Mouse (Mus musculus) embryonic facial prominence, embryonic 12.5 days (tissue): Measurements from ENCODE around the gene Gm42906. TPM values are rescaled to one million over a fixed set of nuclear protein-coding genes. Genes with fewer than 3 reads are reported as not detected.

Source experiments
- ATAC-seq: fragments of 200-750 bp; cut with Nextera tagmentation; 2 replicates; pipeline ENCODE4 v1.8.0; 2017; ENCODE audit not compliant: insufficient number of reproducible peaks, insufficient read depth, low FRiP score, low TSS enrichment
- H3K27ac ChIP-seq: fragments of 300-500 bp; sonication (generic); 2 replicates; pipeline ENCODE4 v1.5.1; 2016; ENCODE audit warnings: mild to moderate bottlenecking
- H3K27me3 ChIP-seq: fragments of 300-500 bp; sonication (generic); 2 replicates; pipeline ENCODE4 v1.6.1; 2016; ENCODE audit warnings: mild to moderate bottlenecking, moderate library complexity
- H3K36me3 ChIP-seq: fragments of 300-500 bp; sonication (generic); 2 replicates; pipeline ENCODE4 v1.6.1; 2016; ENCODE audit warnings: mild to moderate bottlenecking
- H3K4me1 ChIP-seq: fragments of 300-500 bp; sonication (generic); 2 replicates; pipeline ENCODE4 v1.6.1; 2016
- H3K4me2 ChIP-seq: fragments of 300-500 bp; sonication (generic); replicated peaks from 2 replicates; pipeline ENCODE4 v1.6.1; 2016; ENCODE audit warnings: mild to moderate bottlenecking, moderate library complexity
- H3K4me3 ChIP-seq: fragments of 300-500 bp; sonication (generic); 2 replicates; pipeline ENCODE4 v1.5.1; 2016; ENCODE audit warnings: mild to moderate bottlenecking
- H3K9ac ChIP-seq: fragments of 300-500 bp; sonication (generic); 2 replicates; pipeline ENCODE4 v1.6.1; 2016; ENCODE audit warnings: mild to moderate bottlenecking, moderate library complexity
- H3K9me3 ChIP-seq: fragments of 300-500 bp; sonication (generic); 2 replicates; pipeline ENCODE4 v1.6.1; 2016; ENCODE audit warnings: mild to moderate bottlenecking, moderate library complexity
- WGBS: fragments of 180-500 bp; shearing (Covaris S2); methylation state at CpG from one replicate; pipeline ENCODE4 v1.1.7; 2016; 5-methylcytosine and 5-hydroxymethylcytosine counted together
- polyA plus RNA-seq: library from polyadenylated mRNA; unstranded; fragments of >200 nt; fragmentation: Nextera tagmentation; extraction: Ambion mirVana; gene quantifications from 2 replicates; pipeline ENCODE4 v1.2.1, GENCODE M21; 2016

Gm42906 gene
- polyA plus RNA-seq, 1 experiment from 2014 or later, result not detected

- WGBS, result 56% methylated on average over 11 of the region's 11 CpGs
- ATAC-seq, result no peak
- Histone ChIP-seq H3K4me1 (0 out of 2 replicates have a peak, but pooled peaks cover 3% of the 10 kb centered on the region), H3K4me3 (no peak overlapping the region), H3K4me2 (no peak overlapping the region), H3K9me3 (no peaks in the 10 kb centered on the region), H3K9ac (no peak overlapping the region), H3K27me3 (no peaks in the 10 kb centered on the region), H3K27ac (no peak overlapping the region), H3K36me3 (no peaks in the 10 kb centered on the region)
These were observed 180.7 kb downstream of the Gm42906 start for GRCm38 (mm10) chr5:151247115-151247875.

GRCm38 (mm10) chr5:151246287-151246686 is 181.7 kb downstream of the Gm42906 start:
- Histone ChIP-seq H3K27ac (no peak overlapping the region), H3K9ac (no peak overlapping the region), H3K27me3 (no peaks in the 10 kb centered on the region), H3K4me1 (0 out of 2 replicates have a peak, but pooled peaks cover 3% of the 10 kb centered on the region), H3K36me3 (no peaks in the 10 kb centered on the region), H3K4me2 (no peak overlapping the region), H3K9me3 (no peaks in the 10 kb centered on the region), H3K4me3 (no peak overlapping the region)
- ATAC-seq, result no peak
- 90% methylated on average over 2 of the region's 2 CpGs for WGBS

- Histone ChIP-seq H3K4me1 (0 out of 2 replicates have a peak, but pooled peaks cover 3% of the 10 kb centered on the region), H3K36me3 (no peaks in the 10 kb centered on the region), H3K4me2 (no peak overlapping the region), H3K27ac (no peak overlapping the region), H3K9me3 (no peaks in the 10 kb centered on the region), H3K4me3 (no peak overlapping the region), H3K27me3 (no peaks in the 10 kb centered on the region), H3K9ac (no peak overlapping the region)
- 86% methylated on average over 5 of the region's 5 CpGs for WGBS
- ATAC-seq, result no peak
These were observed 182.4 kb downstream of the Gm42906 start for GRCm38 (mm10) chr5:151245571-151245970.

- Histone ChIP-seq H3K27me3 (no peaks in the 10 kb centered on the region), H3K4me3 (no peak overlapping the region), H3K9ac (no peak overlapping the region), H3K27ac (no peak overlapping the region), H3K9me3 (no peaks in the 10 kb centered on the region), H3K4me1 (no peaks in the 10 kb centered on the region; the same call in 1 of the 2 replicates), H3K36me3 (no peaks in the 10 kb centered on the region), H3K4me2 (no peak overlapping the region)
- 80% methylated on average over 9 of the region's 9 CpGs for WGBS
- ATAC-seq, result no peak
These were observed 189.2 kb downstream of the Gm42906 start for GRCm38 (mm10) chr5:151238730-151239129.

- H3K27me3 ChIP-seq, result peaks cover 10% of the 10 kb centered on the region; the same call in 1 of the 2 replicates
- 68% methylated on average over 5 of the region's 5 CpGs for WGBS
- no peak for ATAC-seq
These were observed 191.6 kb downstream of the Gm42906 start for GRCm38 (mm10) chr5:151236411-151236810.

GRCm38 (mm10) chr5:151233400-151234031 is 194.4 kb downstream of the Gm42906 start, which contains the start of gene Stard13:
Gene Stard13 (minus strand): TSS chr5:151233836.
- ATAC-seq, result peak; percentile 72
- H3K27me3 ChIP-seq, result peaks cover 10% of the 10 kb centered on the region; the same call in 1 of the 2 replicates
- under 1% methylated on average over 49 of the region's 49 CpGs for WGBS
- peaks cover 6% of the 10 kb centered on the region; the same call in 1 of the 2 replicates for H3K4me1 ChIP-seq
- no peak within 1 kb of the TSS for H3K27ac ChIP-seq
- H3K9ac ChIP-seq, result peak within 1 kb of the TSS; percentile 60
- peak within 1 kb of the TSS; percentile 55 for H3K4me3 ChIP-seq
- H3K36me3 ChIP-seq, result no peaks in the 10 kb centered on the region
- no peaks in the 10 kb centered on the region for H3K9me3 ChIP-seq
- H3K4me2 ChIP-seq, result peak within 1 kb of the TSS; percentile 94

More at GRCm38 (mm10) chr5:151236411-151236810, 191.6 kb downstream of the Gm42906 start:
- no peaks in the 10 kb centered on the region for H3K9me3 ChIP-seq
- H3K4me3 ChIP-seq, result no peak overlapping the region
- no peaks in the 10 kb centered on the region for H3K36me3 ChIP-seq
- H3K27ac ChIP-seq, result no peak overlapping the region
- no peak overlapping the region for H3K9ac ChIP-seq
- H3K4me2 ChIP-seq, result no peak overlapping the region
- H3K4me1 ChIP-seq, result peaks cover 6% of the 10 kb centered on the region; the same call in 1 of the 2 replicates

GRCm38 (mm10) chr5:151232576-151233299 is 195.2 kb downstream of the Gm42906 start:
- no peak overlapping the region for H3K27ac ChIP-seq
- H3K4me1 ChIP-seq, result peaks cover 6% of the 10 kb centered on the region; the same call in 1 of the 2 replicates
- 13% methylated on average over 10 of the region's 13 CpGs for WGBS
- H3K27me3 ChIP-seq, result peaks cover 10% of the 10 kb centered on the region; the same call in 1 of the 2 replicates
- H3K9me3 ChIP-seq, result no peaks in the 10 kb centered on the region
- no peaks in the 10 kb centered on the region for H3K36me3 ChIP-seq
- H3K4me2 ChIP-seq, result peak overlapping the region; percentile 94
- 0 out of 2 replicates have a peak overlapping the region, but pooled peaks have one; percentile 60 for H3K9ac ChIP-seq
- H3K4me3 ChIP-seq, result peak overlapping the region; percentile 55
- no peak for ATAC-seq

- 93% methylated on average over 7 of the region's 7 CpGs for WGBS
- H3K27ac ChIP-seq, result no peak overlapping the region
- no peaks in the 10 kb centered on the region for H3K36me3 ChIP-seq
These were observed 196.1 kb downstream of the Gm42906 start for GRCm38 (mm10) chr5:151231861-151232260.

GRCm38 (mm10) chr5:151231411-151231810 is 196.6 kb downstream of the Gm42906 start:
- ATAC-seq, result no peak
- H3K4me2 ChIP-seq, result no peak overlapping the region
- WGBS, result 79% methylated on average over 4 of the region's 4 CpGs

More at GRCm38 (mm10) chr5:151231861-151232260, 196.1 kb downstream of the Gm42906 start:
- Histone ChIP-seq H3K4me1 (peaks cover 6% of the 10 kb centered on the region; the same call in 1 of the 2 replicates), H3K4me3 (no peak overlapping the region), H3K27me3 (peaks cover 10% of the 10 kb centered on the region; the same call in 1 of the 2 replicates), H3K4me2 (no peak overlapping the region), H3K9me3 (no peaks in the 10 kb centered on the region), H3K9ac (no peak overlapping the region)
- ATAC-seq, result no peak

GRCm38 (mm10) chr5:151230427-151230826 is 197.5 kb downstream of the Gm42906 start:
- no peaks in the 10 kb centered on the region for H3K36me3 ChIP-seq
- no peak for ATAC-seq
- no peaks in the 10 kb centered on the region for H3K9me3 ChIP-seq
- H3K27me3 ChIP-seq, result peaks cover 10% of the 10 kb centered on the region; the same call in 1 of the 2 replicates
- no peak overlapping the region for H3K27ac ChIP-seq
- no peak overlapping the region for H3K9ac ChIP-seq
- no peak overlapping the region for H3K4me3 ChIP-seq
- peaks cover 6% of the 10 kb centered on the region; the same call in 1 of the 2 replicates for H3K4me1 ChIP-seq
- no peak overlapping the region for H3K4me2 ChIP-seq
- 82% methylated on average over 4 of the region's 4 CpGs for WGBS

More at GRCm38 (mm10) chr5:151231411-151231810, 196.6 kb downstream of the Gm42906 start:
- Histone ChIP-seq H3K4me3 (no peak overlapping the region), H3K27me3 (peaks cover 10% of the 10 kb centered on the region; the same call in 1 of the 2 replicates), H3K27ac (no peak overlapping the region), H3K9ac (no peak overlapping the region), H3K4me1 (peaks cover 6% of the 10 kb centered on the region; the same call in 1 of the 2 replicates), H3K9me3 (no peaks in the 10 kb centered on the region), H3K36me3 (no peaks in the 10 kb centered on the region)
